Mouse (Mus musculus): Measurements from ENCODE around the gene Fbxl17. TPM values are rescaled to one million over a fixed set of nuclear protein-coding genes. Genes with fewer than 3 reads are reported as not detected.

Fbxl17 gene
- total RNA-seq, 2 experiments from 2014 or later: 39.8 to 43.7 TPM

DNA sequence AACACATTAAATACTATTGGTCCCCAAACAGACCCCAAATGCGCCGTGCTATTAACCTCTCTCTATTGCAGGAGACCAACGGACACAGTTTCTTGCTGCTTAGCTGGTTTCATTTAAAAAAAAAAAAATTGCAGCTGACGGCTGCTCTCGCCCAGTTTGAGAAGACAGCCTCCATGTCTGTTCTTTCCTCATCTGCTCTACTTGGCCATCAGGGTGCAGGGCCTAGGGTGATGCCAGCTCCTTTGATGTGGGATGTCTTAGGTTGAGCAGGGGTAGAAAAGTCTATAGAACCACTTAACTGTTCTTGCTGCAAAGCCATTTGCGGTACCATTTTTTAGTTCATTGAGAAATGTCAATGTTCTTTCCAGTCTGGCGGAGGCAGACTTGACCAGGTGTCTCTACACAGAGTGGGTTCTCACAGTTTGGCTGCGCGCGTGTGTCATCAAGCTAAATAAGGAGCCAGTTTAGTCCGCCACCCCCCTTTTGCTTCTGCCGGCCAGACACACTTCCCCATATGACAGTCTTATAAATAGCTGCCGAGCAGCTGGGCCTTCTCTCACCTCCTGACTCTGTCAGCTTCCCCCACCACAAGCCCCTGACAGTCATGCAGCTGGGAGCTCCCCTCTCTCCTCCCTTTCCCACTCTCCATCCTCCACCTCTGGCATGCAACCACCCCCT, 487.8 kb downstream of the Fbxl17 start:
- intact Hi-C loops (cut with DNase I): no loop called here
- peak in 1 of 2 experiments; percentile 14 for DNase-seq

DNA sequence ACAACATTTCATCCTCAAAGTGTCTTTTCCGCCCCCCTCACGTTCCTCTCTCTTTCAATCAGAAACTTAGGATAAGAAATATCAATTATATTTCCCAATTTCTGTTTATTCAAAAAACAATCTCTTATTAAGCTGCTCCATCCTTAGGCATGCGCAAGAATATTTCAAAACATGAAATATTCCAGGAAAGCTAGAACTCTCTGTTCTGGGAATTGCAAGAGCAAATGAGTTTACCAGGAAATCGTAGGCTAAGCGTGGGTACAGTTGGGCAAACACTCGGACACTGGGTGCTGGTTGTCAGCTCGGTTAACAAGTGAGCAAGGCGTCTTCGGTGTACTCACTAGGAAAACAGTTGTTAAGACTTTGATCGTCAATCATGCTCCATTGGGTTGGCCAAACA, 489.0 kb downstream of the Fbxl17 start:
- intact Hi-C loops (cut with DNase I): no loop called here
- DNase-seq: no peak

DNA sequence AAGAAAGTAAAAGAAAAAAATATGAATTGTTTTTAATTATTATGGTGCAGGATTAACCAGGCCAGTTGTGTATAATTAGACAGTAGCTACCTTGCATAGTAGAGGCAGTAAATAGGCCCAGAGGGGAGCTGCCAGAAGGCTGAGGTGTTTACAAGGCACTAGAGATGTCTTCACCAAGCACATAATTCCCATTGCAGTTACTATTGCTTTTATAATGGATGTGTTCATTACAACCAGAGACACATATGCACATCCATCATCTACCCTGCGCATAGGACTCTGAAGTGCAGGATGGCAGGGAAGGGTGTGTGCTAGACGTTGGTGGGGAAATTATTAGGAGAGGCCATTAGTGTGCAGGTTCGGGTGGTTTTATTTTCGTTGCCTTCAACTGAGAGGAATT, 491.0 kb downstream of the Fbxl17 start:
- intact Hi-C loops (cut with DNase I): no loop called here
- no peak for DNase-seq

DNA sequence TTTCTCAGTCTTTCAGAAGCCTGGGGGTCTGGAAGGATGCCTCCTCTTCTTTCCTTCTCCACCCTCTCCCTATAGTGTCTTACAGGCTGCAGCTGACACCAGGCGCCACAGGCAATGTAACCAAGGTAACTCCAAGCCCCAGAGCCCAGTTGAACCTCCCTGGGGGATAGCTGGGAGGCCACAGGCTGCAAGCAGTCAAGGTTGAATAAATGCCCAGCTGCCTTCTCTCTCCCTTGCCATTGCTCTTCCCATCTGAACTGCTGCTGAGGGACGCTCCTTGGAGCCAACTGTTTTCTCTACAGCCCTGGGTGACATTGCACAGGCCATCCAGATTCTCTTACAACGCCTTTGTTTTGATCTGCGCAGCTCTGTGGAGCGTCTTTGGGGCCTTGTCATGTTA, 491.5 kb downstream of the Fbxl17 start:
- intact Hi-C loops (cut with DNase I): no loop called here
- DNase-seq: no peak

DNA sequence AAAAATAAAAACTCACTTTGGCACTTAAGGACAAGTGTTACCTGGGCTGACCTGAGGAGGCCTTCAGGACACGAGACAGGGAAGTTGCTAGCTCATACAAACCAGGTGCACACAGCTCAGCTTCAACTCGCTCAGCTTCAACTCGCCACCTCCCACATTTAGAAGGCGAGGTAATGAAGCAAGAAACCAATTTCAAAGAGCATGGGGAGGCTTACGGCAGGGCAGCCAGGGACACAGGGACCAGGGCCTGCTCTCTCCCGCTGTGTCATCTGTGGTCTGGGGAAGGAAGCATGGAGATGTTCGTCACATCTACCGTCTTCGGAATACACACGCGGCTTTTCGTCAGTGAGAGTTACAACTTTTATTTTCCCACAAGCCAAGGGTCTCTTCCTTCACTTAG, 491.9 kb downstream of the Fbxl17 start:
- no peak for DNase-seq
- intact Hi-C loops (cut with DNase I): no loop called here

Small RNA genes lying within 50 kb of the gene (microRNA-seq; reads per million reads assigned to microRNA genes)
- 0 reads per million in 2 experiments for gene Gm24813

Data from gastrocnemius, postnatal 36 days (tissue).